Comparison of ENCODE assay signal across 13 mouse cellular contexts in genomic region chr11:16345179-16345578, GRCm38 (mm10).
"Had no signal": no experiment of that assay in that cellular context is flagged by ENCODE, and none has a peak within 500 bp of the region (broad histone marks: within the 10 kb centered on the region; RNA-seq: fewer than 3 reads in every experiment).

No protein-coding gene starts in this region.

- H3K27me3 ChIP-seq: megakaryocyte, embryonic 14.5 days; midbrain, embryonic 13.5 days; midbrain, embryonic 15.5 days; neural tube, embryonic 12.5 days had no signal

- H3K9me3 ChIP-seq: midbrain, embryonic 13.5 days; midbrain, embryonic 15.5 days; neural tube, embryonic 12.5 days had no signal

- H3K9ac ChIP-seq: lung, embryonic 14.5 days; midbrain, embryonic 13.5 days; midbrain, embryonic 15.5 days; neural tube, embryonic 12.5 days had no signal

- H3K36me3 ChIP-seq: midbrain, embryonic 13.5 days; midbrain, embryonic 15.5 days; neural tube, embryonic 12.5 days had no signal

- H3K4me3 ChIP-seq: megakaryocyte, embryonic 14.5 days; midbrain, embryonic 13.5 days; midbrain, embryonic 15.5 days; neural tube, embryonic 12.5 days had no signal

- ATAC-seq: midbrain, embryonic 13.5 days; midbrain, embryonic 15.5 days had no signal

- H3K4me1 ChIP-seq: megakaryocyte, embryonic 14.5 days; midbrain, embryonic 13.5 days; midbrain, embryonic 15.5 days; neural tube, embryonic 12.5 days had no signal

- H3K27ac ChIP-seq: macrophage; midbrain, embryonic 13.5 days; midbrain, embryonic 15.5 days; neural tube, embryonic 12.5 days had no signal

- DNase-seq: lung, adult 18-20 months; lung, embryonic 14.5 days; lung, postnatal 36 days; right cerebral cortex, postnatal 14 days; thymus, adult 18-20 months; thymus, postnatal 14 days; thymus, postnatal 36 days had no signal

- H3K4me2 ChIP-seq: lung, embryonic 14.5 days; midbrain, embryonic 11.5 days; midbrain, embryonic 13.5 days; midbrain, embryonic 15.5 days; neural tube, embryonic 12.5 days had no signal
